In genomic region chr15:94795484-94795883, GRCm38 (mm10) we compare ENCODE assay signal across 19 mouse cellular contexts.
DNase-seq lines count a peak whose midpoint lies in the region; ATAC-seq and TF ChIP-seq lines count a peak whose summit lies in the region.
"Had no signal": no experiment of that assay in that cellular context is flagged by ENCODE, and none has a peak within 500 bp of the region (broad histone marks: within the 10 kb centered on the region; RNA-seq: fewer than 3 reads in every experiment).

No protein-coding gene starts in this region.

- no peak for TF ChIP-seq POLR2A in brain, embryonic 14.5 days (IDR thresholded peaks at IDR 0.05; ENCODE audit: borderline replicate concordance, extremely low read depth, insufficient read depth, insufficient read length, poor library complexity, severe bottlenecking)

- peaks cover 5% of the 10 kb centered on the region; the same call in 1 of the 2 replicates for H3K4me1 ChIP-seq in forebrain, postnatal 0 days (ENCODE audit: insufficient read depth)
- H3K4me1 ChIP-seq in forebrain, embryonic 16.5 days (replicated peaks; ENCODE audit: control insufficient read depth, insufficient read depth, low read length) = no peaks in the 10 kb centered on the region
- H3K4me1 ChIP-seq in midbrain, embryonic 15.5 days = peaks cover 12% of the 10 kb centered on the region
- H3K4me1 ChIP-seq: embryonic facial prominence, embryonic 10.5 days; forebrain, embryonic 15.5 days; heart, embryonic 12.5 days had no signal

- H3K27me3 ChIP-seq in forebrain, postnatal 0 days (ENCODE audit: insufficient read depth, low read length) = no peaks in the 10 kb centered on the region
- no peaks in the 10 kb centered on the region for H3K27me3 ChIP-seq in forebrain, embryonic 16.5 days (replicated peaks; ENCODE audit: control insufficient read depth, insufficient read depth, low read length)
- no peaks in the 10 kb centered on the region for H3K27me3 ChIP-seq in midbrain, embryonic 15.5 days (replicated peaks)
- H3K27me3 ChIP-seq: CH12.LX; forebrain, embryonic 15.5 days; hindbrain, embryonic 15.5 days; Patski had no signal

- H3K4me3 ChIP-seq in forebrain, postnatal 0 days (ENCODE audit: low read depth, low read length) = no peak overlapping the region
- H3K4me3 ChIP-seq in forebrain, embryonic 16.5 days (replicated peaks; ENCODE audit: low read length) = no peak overlapping the region
- no peak overlapping the region for H3K4me3 ChIP-seq in midbrain, embryonic 15.5 days
- H3K4me3 ChIP-seq: embryonic facial prominence, embryonic 10.5 days; forebrain, embryonic 15.5 days; heart, embryonic 12.5 days; hindbrain, embryonic 15.5 days had no signal

- no peak overlapping the region for H3K27ac ChIP-seq in forebrain, postnatal 0 days (ENCODE audit: low read depth, low read length)
- H3K27ac ChIP-seq in forebrain, embryonic 16.5 days (ENCODE audit: low read length) = no peak overlapping the region
- no peak overlapping the region; the same call in 1 of the 2 replicates for H3K27ac ChIP-seq in midbrain, embryonic 15.5 days
- H3K27ac ChIP-seq: embryonic facial prominence, embryonic 10.5 days; forebrain, embryonic 15.5 days had no signal

- peak; percentile 32 for DNase-seq in forebrain, postnatal 0 days
- peak; percentile 77 for DNase-seq in brain, embryonic 14.5 days (ENCODE audit: low read depth)
- peak; percentile 42 for DNase-seq in embryo, embryonic 11 days
- DNase-seq in thymus, postnatal 25 days = no peak
- DNase-seq: adrenal gland, adult 2 months; adrenal gland, postnatal 25 days; cerebellum, adult 2 months; cerebellum, postnatal 10 days; gastrocnemius, postnatal 14 days had no signal

- H3K9me3 ChIP-seq in forebrain, postnatal 0 days (ENCODE audit: low read length) = no peaks in the 10 kb centered on the region
- no peaks in the 10 kb centered on the region for H3K9me3 ChIP-seq in forebrain, embryonic 16.5 days (ENCODE audit: control insufficient read depth, low read length)
- no peaks in the 10 kb centered on the region for H3K9me3 ChIP-seq in midbrain, embryonic 15.5 days
- H3K9me3 ChIP-seq: embryonic facial prominence, embryonic 10.5 days; forebrain, embryonic 15.5 days; heart, embryonic 12.5 days; hindbrain, embryonic 15.5 days had no signal

- 52% methylated on average over 4 of the region's 4 CpGs for WGBS in forebrain, postnatal 0 days
- 65% methylated on average over 4 of the region's 4 CpGs for WGBS in forebrain, embryonic 16.5 days
- WGBS in midbrain, embryonic 15.5 days = 37% methylated on average over 4 of the region's 4 CpGs

- no peak for TF ChIP-seq CTCF in forebrain, postnatal 0 days (IDR thresholded peaks at IDR 0.05; ENCODE audit: low read depth)
- no peak for TF ChIP-seq CTCF in brain, embryonic 14.5 days (IDR thresholded peaks at IDR 0.05; ENCODE audit: borderline replicate concordance, extremely low read depth, insufficient read depth, insufficient read length)

- no peak overlapping the region for H3K4me2 ChIP-seq in forebrain, postnatal 0 days (ENCODE audit: low read depth)
- no peak overlapping the region for H3K4me2 ChIP-seq in forebrain, embryonic 16.5 days (ENCODE audit: low read length)
- no peak overlapping the region for H3K4me2 ChIP-seq in midbrain, embryonic 15.5 days
- H3K4me2 ChIP-seq: forebrain, embryonic 15.5 days; heart, embryonic 12.5 days; hindbrain, embryonic 15.5 days had no signal

- H3K9ac ChIP-seq in forebrain, postnatal 0 days = no peak overlapping the region
- H3K9ac ChIP-seq in forebrain, embryonic 16.5 days (replicated peaks; ENCODE audit: low read depth, low read length) = no peak overlapping the region
- H3K9ac ChIP-seq in midbrain, embryonic 15.5 days = no peak overlapping the region
- H3K9ac ChIP-seq: forebrain, embryonic 15.5 days; heart, embryonic 12.5 days; hindbrain, embryonic 15.5 days had no signal

- no peaks in the 10 kb centered on the region for H3K36me3 ChIP-seq in forebrain, postnatal 0 days (ENCODE audit: insufficient read depth)
- no peaks in the 10 kb centered on the region for H3K36me3 ChIP-seq in forebrain, embryonic 16.5 days (ENCODE audit: control insufficient read depth, insufficient read depth)
- no peaks in the 10 kb centered on the region for H3K36me3 ChIP-seq in midbrain, embryonic 15.5 days (replicated peaks)
- H3K36me3 ChIP-seq: embryonic facial prominence, embryonic 10.5 days; forebrain, embryonic 15.5 days; heart, embryonic 12.5 days; hindbrain, embryonic 15.5 days had no signal

- peak; percentile 47; the same call in 1 of the 2 replicates for ATAC-seq in forebrain, postnatal 0 days
- ATAC-seq in forebrain, embryonic 16.5 days = no peak
- 0 out of 2 replicates have a peak, but pooled peaks have one; percentile 56 for ATAC-seq in midbrain, embryonic 15.5 days (replicated peaks)
- ATAC-seq in activated CD4-positive, CD25-positive, alpha-beta regulatory T cell, adult 4 months = no peak
- ATAC-seq: forebrain, embryonic 15.5 days; inflammation-experienced regulatory T-cells, adult 6 months; Patski had no signal

Comparison
In these comparisons a context has a peak if more than half of its experiments do, and no peak if none do; other contexts are left out.
1. ATAC-seq: peak in forebrain, postnatal 0 days (single experiment) and midbrain, embryonic 15.5 days (single experiment); none in forebrain, embryonic 16.5 days (single experiment) and activated CD4-positive, CD25-positive, alpha-beta regulatory T cell, adult 4 months (single experiment).